Mouse (Mus musculus): ENCODE measurements around the gene Prrc2a. TPM values are rescaled to one million over a fixed set of nuclear protein-coding genes. Genes with fewer than 3 reads are reported as not detected.

The Prrc2a gene
- polyA plus RNA-seq, 1 experiment from 2014 or later, result 238 TPM

- ATAC-seq (ENCODE audit: insufficient read depth), result no peak
Measured at GRCm38 (mm10) chr17:35155451-35155850, 9.2 kb downstream of the Prrc2a start.

DNA sequence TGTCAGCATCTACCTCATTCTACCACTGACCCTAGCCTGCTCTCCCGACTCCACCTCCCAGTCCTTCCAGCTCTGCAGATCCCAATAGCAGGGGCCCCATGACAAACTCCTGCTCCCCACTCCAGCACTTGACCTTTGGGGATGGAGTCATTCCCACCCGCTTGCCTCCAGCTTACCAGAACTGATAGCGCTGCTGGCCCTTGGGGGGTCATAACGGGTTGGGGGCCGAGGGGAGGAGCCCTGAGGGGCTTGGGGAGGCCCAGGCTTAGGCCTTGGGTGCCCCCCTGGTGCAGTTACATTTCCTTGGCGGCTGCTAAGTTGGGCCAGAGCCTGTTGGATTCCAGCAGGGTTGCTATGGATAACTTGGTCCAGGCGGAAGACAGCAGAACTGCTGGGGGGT lies 10.1 kb downstream of the Prrc2a start:
- no peaks in the 10 kb centered on the region for H3K9me3 ChIP-seq (ENCODE audit: low read depth, low read length)
- H3K27ac ChIP-seq (ENCODE audit: low read depth), result no peak overlapping the region
- 83% methylated on average over 7 of the region's 7 CpGs for WGBS
- no peak for TF ChIP-seq CTCF (IDR thresholded peaks at IDR 0.05; ENCODE audit: low read depth)
- H3K4me3 ChIP-seq (ENCODE audit: low read depth, low read length), result no peak overlapping the region
- H3K36me3 ChIP-seq (ENCODE audit: insufficient read depth), result peaks cover 100% of the 10 kb centered on the region
- no peak for ATAC-seq (ENCODE audit: insufficient read depth)
- H3K4me1 ChIP-seq (ENCODE audit: insufficient read depth), result no peaks in the 10 kb centered on the region
- H3K9ac ChIP-seq, result no peak overlapping the region
- no peaks in the 10 kb centered on the region for H3K27me3 ChIP-seq (ENCODE audit: insufficient read depth, low read length)
- DNase-seq, result no peak
- H3K4me2 ChIP-seq, result no peak overlapping the region

More at GRCm38 (mm10) chr17:35155451-35155850, 9.2 kb downstream of the Prrc2a start:
- no peak for TF ChIP-seq CTCF (IDR thresholded peaks at IDR 0.05; ENCODE audit: low read depth)
- Histone ChIP-seq H3K27ac (ENCODE audit: low read depth) (no peak overlapping the region), H3K36me3 (ENCODE audit: insufficient read depth) (peaks cover 100% of the 10 kb centered on the region), H3K4me3 (ENCODE audit: low read depth, low read length) (no peak overlapping the region), H3K9ac (no peak overlapping the region), H3K9me3 (ENCODE audit: low read depth, low read length) (no peaks in the 10 kb centered on the region), H3K27me3 (ENCODE audit: insufficient read depth, low read length) (no peaks in the 10 kb centered on the region), H3K4me2 (no peak overlapping the region), H3K4me1 (ENCODE audit: insufficient read depth) (no peaks in the 10 kb centered on the region)
- DNase-seq, result no peak
- 87% methylated on average over 12 of the region's 12 CpGs for WGBS

DNA sequence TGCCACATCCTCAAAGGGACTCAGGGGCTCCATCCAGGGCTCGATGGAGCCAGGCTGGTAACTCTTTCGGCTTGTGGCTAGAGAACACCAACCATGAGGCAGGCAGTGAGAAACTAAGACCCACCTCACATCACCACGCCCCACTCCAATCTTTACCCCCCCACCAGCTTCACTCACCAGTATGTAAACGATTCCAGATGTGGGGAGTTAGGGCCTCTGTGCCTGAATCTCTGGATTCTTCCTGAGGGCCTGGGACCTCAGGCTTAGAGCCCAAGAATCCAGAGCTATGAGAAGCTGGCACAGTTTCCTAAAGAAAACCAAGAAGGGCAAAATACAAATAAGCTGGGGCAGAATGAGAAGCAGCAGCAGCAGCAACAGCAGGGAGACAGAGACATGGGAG lies 10.8 kb downstream of the Prrc2a start:
- TF ChIP-seq CTCF (IDR thresholded peaks at IDR 0.05; ENCODE audit: low read depth), result no peak
- no peak for DNase-seq
- H3K9me3 ChIP-seq (ENCODE audit: low read depth, low read length), result no peaks in the 10 kb centered on the region
- H3K4me2 ChIP-seq, result no peak overlapping the region
- no peak overlapping the region for H3K27ac ChIP-seq (ENCODE audit: low read depth)
- WGBS, result 76% methylated on average over 4 of the region's 4 CpGs
- no peaks in the 10 kb centered on the region for H3K27me3 ChIP-seq (ENCODE audit: insufficient read depth, low read length)
- no peak overlapping the region for H3K9ac ChIP-seq
- no peaks in the 10 kb centered on the region for H3K4me1 ChIP-seq (ENCODE audit: insufficient read depth)
- no peak overlapping the region for H3K4me3 ChIP-seq (ENCODE audit: low read depth, low read length)
- H3K36me3 ChIP-seq (ENCODE audit: insufficient read depth), result peaks cover 100% of the 10 kb centered on the region
- no peak for ATAC-seq (ENCODE audit: insufficient read depth)

- Histone ChIP-seq H3K9ac (no peak overlapping the region), H3K4me2 (no peak overlapping the region), H3K36me3 (ENCODE audit: insufficient read depth) (peaks cover 100% of the 10 kb centered on the region), H3K4me1 (ENCODE audit: insufficient read depth) (no peaks in the 10 kb centered on the region), H3K27ac (ENCODE audit: low read depth) (no peak overlapping the region), H3K27me3 (ENCODE audit: insufficient read depth, low read length) (no peaks in the 10 kb centered on the region), H3K9me3 (ENCODE audit: low read depth, low read length) (no peaks in the 10 kb centered on the region), H3K4me3 (ENCODE audit: low read depth, low read length) (no peak overlapping the region)
- TF ChIP-seq CTCF (IDR thresholded peaks at IDR 0.05; ENCODE audit: low read depth), result no peak
- ATAC-seq (ENCODE audit: insufficient read depth) (no peak), DNase-seq (no peak)
- WGBS, result 84% methylated on average over 9 of the region's 9 CpGs
Measured at GRCm38 (mm10) chr17:35153077-35153476, 11.6 kb downstream of the Prrc2a start.

GRCm38 (mm10) chr17:35152121-35152520 lies 12.6 kb downstream of the Prrc2a start:
- Histone ChIP-seq H3K9ac (no peak overlapping the region), H3K27me3 (ENCODE audit: insufficient read depth, low read length) (no peaks in the 10 kb centered on the region), H3K4me1 (ENCODE audit: insufficient read depth) (no peaks in the 10 kb centered on the region), H3K36me3 (ENCODE audit: insufficient read depth) (peaks cover 100% of the 10 kb centered on the region), H3K4me3 (ENCODE audit: low read depth, low read length) (no peak overlapping the region), H3K9me3 (ENCODE audit: low read depth, low read length) (no peaks in the 10 kb centered on the region), H3K27ac (ENCODE audit: low read depth) (no peak overlapping the region), H3K4me2 (no peak overlapping the region)
- ATAC-seq (ENCODE audit: insufficient read depth) (no peak), DNase-seq (no peak)
- no peak for TF ChIP-seq CTCF (IDR thresholded peaks at IDR 0.05; ENCODE audit: low read depth)
- WGBS, result 93% methylated on average over 4 of the region's 4 CpGs

DNA sequence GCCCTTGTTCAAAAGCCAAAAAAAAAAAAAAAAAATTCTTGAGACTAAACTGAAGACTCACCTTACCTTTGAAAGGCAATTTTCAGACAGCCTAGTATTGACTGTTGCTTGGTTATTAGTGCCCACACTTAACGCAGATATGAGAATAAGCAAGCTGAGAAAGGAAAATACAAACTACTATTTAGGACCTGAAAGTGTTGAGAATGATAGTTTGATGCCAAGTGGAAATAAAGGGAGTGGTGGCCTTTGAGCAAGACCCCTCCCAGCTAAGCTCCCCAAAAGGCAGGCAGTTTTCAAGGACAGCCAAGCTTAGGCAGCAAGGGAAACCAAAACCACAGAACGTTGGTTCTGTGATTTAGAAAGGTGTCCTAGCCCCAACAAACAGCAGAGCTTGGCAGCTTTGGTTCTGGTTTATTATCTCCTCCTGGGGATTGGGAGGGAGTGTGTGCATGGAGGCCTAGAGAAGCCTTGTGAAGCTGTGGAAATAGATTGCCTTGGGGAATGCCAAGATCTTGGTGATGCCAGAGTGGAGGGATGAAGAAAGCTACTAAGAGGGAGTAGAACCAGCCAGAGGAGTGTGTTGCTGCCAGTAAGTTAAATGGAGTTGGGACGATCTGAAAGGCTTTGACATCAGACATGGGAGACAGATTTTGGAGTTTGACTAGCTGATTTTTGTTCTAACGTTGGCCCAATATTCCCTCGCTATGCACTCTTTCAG lies 16.6 kb downstream of the Prrc2a start:
- H3K4me3 ChIP-seq (ENCODE audit: low read depth, low read length), result no peak overlapping the region
- TF ChIP-seq CTCF (IDR thresholded peaks at IDR 0.05; ENCODE audit: low read depth), result no peak
- 66% methylated on average over 5 of the region's 5 CpGs for WGBS
- H3K9ac ChIP-seq, result no peak overlapping the region
- no peaks in the 10 kb centered on the region for H3K9me3 ChIP-seq (ENCODE audit: low read depth, low read length)
- peak overlapping the region; percentile 38; the same call in 1 of the 2 replicates for H3K27ac ChIP-seq (ENCODE audit: low read depth)
- DNase-seq, result peak; percentile 35
- H3K4me2 ChIP-seq, result no peak overlapping the region
- H3K4me1 ChIP-seq (ENCODE audit: insufficient read depth), result no peaks in the 10 kb centered on the region
- no peaks in the 10 kb centered on the region for H3K27me3 ChIP-seq (ENCODE audit: insufficient read depth, low read length)
- ATAC-seq (ENCODE audit: insufficient read depth), result no peak
- H3K36me3 ChIP-seq (ENCODE audit: insufficient read depth), result peaks cover 100% of the 10 kb centered on the region

DNA sequence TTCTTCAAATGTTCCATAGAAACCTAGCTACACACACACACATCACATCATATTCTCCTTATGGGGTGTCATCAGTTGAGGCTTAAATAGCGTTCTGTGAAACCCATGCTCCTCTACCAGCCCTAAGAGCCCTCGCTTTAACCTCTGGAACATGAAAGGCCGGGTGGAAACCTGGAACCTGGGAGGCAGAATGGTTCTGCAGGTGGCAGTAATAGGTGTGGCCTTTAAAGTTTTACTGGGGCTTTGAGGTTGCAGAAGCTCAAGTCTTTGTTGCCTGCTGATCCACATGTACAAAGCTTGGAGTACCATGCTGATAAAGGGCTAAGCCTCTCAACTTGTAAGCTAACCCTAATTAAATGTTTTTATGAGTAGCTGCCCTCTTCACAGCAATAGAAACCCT lies 17.3 kb downstream of the Prrc2a start:
- Histone ChIP-seq H3K9ac (no peak overlapping the region), H3K4me3 (ENCODE audit: low read depth, low read length) (no peak overlapping the region), H3K36me3 (ENCODE audit: insufficient read depth) (peaks cover 100% of the 10 kb centered on the region), H3K27me3 (ENCODE audit: insufficient read depth, low read length) (no peaks in the 10 kb centered on the region), H3K4me2 (no peak overlapping the region), H3K4me1 (ENCODE audit: insufficient read depth) (no peaks in the 10 kb centered on the region), H3K9me3 (ENCODE audit: low read depth, low read length) (no peaks in the 10 kb centered on the region), H3K27ac (ENCODE audit: low read depth) (no peak overlapping the region)
- WGBS, result 50% methylated on average over 3 of the region's 3 CpGs
- no peak for TF ChIP-seq CTCF (IDR thresholded peaks at IDR 0.05; ENCODE audit: low read depth)
- peak; percentile 16 for DNase-seq
- ATAC-seq (ENCODE audit: insufficient read depth), result no peak
